Mouse (Mus musculus): Measurements from ENCODE around the gene Stt3a.

GRCm38 (mm10) chr9:36805256-36805975 lies 37.9 kb upstream of the Stt3a start:
- no peak for TF ChIP-seq CTCF (IDR thresholded peaks at IDR 0.05; ENCODE audit: control insufficient read depth, insufficient read depth, insufficient read length)
- TF ChIP-seq FOSL1 (IDR thresholded peaks at IDR 0.05; ENCODE audit: insufficient read depth, low read length, poor library complexity, severe bottlenecking): no peak

Measured in C2C12 (cell line).